Mouse (Mus musculus) heart, postnatal 0 days (tissue): ENCODE data around the gene Uroc1. TPM values are rescaled to one million over a fixed set of nuclear protein-coding genes. Genes with fewer than 3 reads are reported as not detected.
A peak's percentile ranks its signal among the peaks of the same experiment; 100 is the strongest.

Experiments used
- ATAC-seq: fragments of 200-750 bp; cut with Nextera tagmentation; 2 replicates; pipeline ENCODE4 v1.8.0; 2017; ENCODE audit warnings: low read depth, moderate number of reproducible peaks, moderate library complexity; ENCODE audit not compliant: insufficient read depth
- DNase-seq: peaks from one replicate; pipeline ENCODE4 v3.0.0-alpha.2; 2016; ENCODE audit warnings: low spot score
- H3K27ac ChIP-seq: fragments of 300-500 bp; sonication (generic); 2 replicates; pipeline ENCODE4 v1.5.1; 2014; ENCODE audit warnings: low read depth, mild to moderate bottlenecking
- H3K27me3 ChIP-seq: fragments of 300-500 bp; sonication (generic); 2 replicates; pipeline ENCODE4 v1.6.1; 2014; ENCODE audit warnings: low read length, mixed read lengths; ENCODE audit not compliant: control insufficient read depth, insufficient read depth
- H3K36me3 ChIP-seq: fragments of 300-500 bp; sonication (generic); replicated peaks from 2 replicates; pipeline ENCODE4 v1.6.1; 2014; ENCODE audit warnings: low read length, mixed read lengths; ENCODE audit not compliant: control insufficient read depth, insufficient read depth
- H3K4me1 ChIP-seq: fragments of 300-500 bp; sonication (generic); 2 replicates; pipeline ENCODE4 v1.6.1; 2014; ENCODE audit warnings: antibody characterized with exemption; ENCODE audit not compliant: control insufficient read depth, insufficient read depth
- H3K4me2 ChIP-seq: fragments of 300-500 bp; sonication (generic); 2 replicates; pipeline ENCODE4 v1.6.1; 2014; ENCODE audit warnings: low read depth, mild to moderate bottlenecking, low read length, moderate library complexity
- H3K4me3 ChIP-seq: fragments of 300-500 bp; sonication (generic); 2 replicates; pipeline ENCODE4 v1.5.1; 2014; ENCODE audit warnings: low read depth, low read length
- H3K9ac ChIP-seq: fragments of 300-500 bp; sonication (generic); replicated peaks from 2 replicates; pipeline ENCODE4 v1.6.1; 2014; ENCODE audit warnings: low read depth, low read length, mixed read lengths
- H3K9me3 ChIP-seq: fragments of 300-500 bp; sonication (generic); replicated peaks from 2 replicates; pipeline ENCODE4 v1.6.1; 2016; ENCODE audit warnings: low read length; ENCODE audit not compliant: control insufficient read depth
- CTCF ChIP-seq: IDR thresholded peaks from 2 replicates; pipeline ENCODE4 v1.5.1; 2016; ENCODE audit warnings: antibody characterized with exemption, control low read depth, low read depth
- EP300 ChIP-seq: IDR thresholded peaks from 2 replicates; pipeline ENCODE4 v1.6.1; 2016; ENCODE audit warnings: antibody characterized with exemption, low read depth
- WGBS: fragments of 180-500 bp; shearing (Covaris S2); extraction: QIAGEN DNeasy Blood & Tissue Kit; methylation state at CpG from one replicate; pipeline ENCODE4 v1.1.7; 2014; 5-methylcytosine and 5-hydroxymethylcytosine counted together
- polyA plus RNA-seq: library from polyadenylated mRNA; unstranded; fragments of >200 nt; fragmentation: Nextera tagmentation; extraction: Ambion mirVana; gene quantifications from 2 replicates; pipeline ENCODE4 v1.2.1, GENCODE M21; 2015
- total RNA-seq: library from RNA; depleted of rRNA; stranded (reverse); fragments of >200 nt; gene quantifications from 2 replicates; pipeline ENCODE4 v1.2.3, GENCODE M21; 2014; ENCODE audit warnings: low replicate concordance; rRNA removed

The Uroc1 gene
- total RNA-seq (not detected in 2 replicates), polyA plus RNA-seq (not detected in 2 replicates)

DNA sequence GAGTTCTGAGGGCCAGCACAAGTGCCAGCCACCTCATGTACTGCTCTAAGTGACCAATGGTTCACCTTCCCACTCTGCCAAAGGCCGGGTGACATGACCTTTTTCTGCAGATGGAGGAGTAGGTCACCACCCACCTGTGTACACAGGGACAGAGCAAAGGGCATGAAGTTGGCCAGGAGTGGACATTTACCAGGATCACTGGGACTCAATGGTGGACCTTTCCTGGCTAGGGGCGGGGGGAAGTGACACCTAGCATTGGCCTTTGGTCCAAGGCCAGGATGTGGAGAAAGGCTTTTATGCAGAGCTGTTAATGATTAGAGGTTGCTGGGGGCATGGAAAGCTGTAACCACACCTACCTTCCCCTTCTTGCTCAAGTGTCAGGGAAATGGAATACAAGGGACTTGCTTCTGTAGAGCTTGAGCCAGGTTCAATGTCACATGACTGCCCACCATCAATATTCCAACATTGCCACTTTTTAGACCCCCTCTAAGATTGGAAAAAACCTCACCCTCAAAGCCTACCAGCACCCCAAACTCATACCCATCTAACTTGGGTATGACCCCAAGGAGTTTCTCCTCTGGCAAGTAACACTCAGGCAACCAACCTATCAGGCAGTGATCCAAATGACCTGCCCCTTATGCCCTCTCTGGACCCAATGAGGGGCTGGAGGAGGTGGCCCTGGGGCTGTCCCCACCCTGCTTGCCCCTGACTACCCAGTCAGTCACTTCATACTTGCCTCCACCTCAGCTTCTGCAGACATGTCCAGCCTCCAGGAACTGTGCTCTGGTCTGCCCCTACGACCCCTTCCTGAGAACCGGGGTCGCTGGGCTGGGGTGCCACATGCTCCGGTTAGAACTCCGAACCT is at the start of gene Uroc1:
Gene Uroc1, plus strand, starts transcription at position 724 of the 865 bp plus-strand sequence.
- Histone ChIP-seq H3K9me3 (no peaks in the 10 kb centered on the region), H3K4me3 (no peak within 1 kb of the TSS), H3K4me1 (no peaks in the 10 kb centered on the region), H3K27ac (no peak within 1 kb of the TSS), H3K36me3 (no peaks in the 10 kb centered on the region), H3K9ac (no peak within 1 kb of the TSS), H3K4me2 (no peak within 1 kb of the TSS), H3K27me3 (no peaks in the 10 kb centered on the region)
- ATAC-seq = no peak
- no peak for TF ChIP-seq EP300
- 80% methylated on average over 7 of the region's 7 CpGs for WGBS
- DNase-seq = no peak

- H3K9me3 ChIP-seq = no peaks in the 10 kb centered on the region
- ATAC-seq = no peak
- no peak for DNase-seq
- H3K36me3 ChIP-seq = no peaks in the 10 kb centered on the region
- no peak overlapping the region for H3K9ac ChIP-seq
- 55% methylated on average over 12 of the region's 12 CpGs for WGBS
- H3K27me3 ChIP-seq = no peaks in the 10 kb centered on the region
- H3K4me3 ChIP-seq = no peak overlapping the region
- TF ChIP-seq EP300 (no peak), CTCF (peak; percentile 28; the same call in 1 of the 2 replicates)
- H3K4me2 ChIP-seq = no peak overlapping the region
- no peaks in the 10 kb centered on the region for H3K4me1 ChIP-seq
- H3K27ac ChIP-seq = no peak overlapping the region
Measured at GRCm38 (mm10) chr6:90288265-90288664, 44.8 kb upstream of the Uroc1 start.

DNA sequence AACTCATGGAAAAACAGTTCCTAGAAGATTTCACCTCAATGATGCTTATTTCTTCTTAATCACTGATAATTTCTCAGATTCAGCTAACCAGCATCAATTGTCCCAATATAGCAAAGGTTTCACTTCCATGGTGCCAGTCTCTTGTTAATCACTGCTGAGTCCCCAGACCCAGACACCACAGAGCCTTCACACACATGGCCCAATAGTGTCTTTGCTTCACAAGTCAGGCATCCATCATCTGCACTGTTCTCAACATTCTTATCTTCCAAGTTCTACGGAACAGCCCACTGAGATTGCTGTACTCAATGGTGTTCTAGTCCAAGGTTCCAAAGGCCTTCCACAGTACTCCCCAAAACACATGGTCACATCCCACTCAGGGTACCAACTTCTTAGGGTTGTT is 32.2 kb upstream of the Uroc1 start, which contains the start of gene BC048671:
Gene BC048671, plus strand, starts transcription at position 301 of the 400 bp plus-strand sequence.
- Histone ChIP-seq H3K27ac (no peak within 1 kb of the TSS), H3K9me3 (no peaks in the 10 kb centered on the region), H3K4me2 (no peak within 1 kb of the TSS), H3K36me3 (no peaks in the 10 kb centered on the region), H3K4me1 (no peaks in the 10 kb centered on the region), H3K9ac (no peak within 1 kb of the TSS), H3K27me3 (no peaks in the 10 kb centered on the region), H3K4me3 (no peak within 1 kb of the TSS)
- no peak for DNase-seq
- TF ChIP-seq EP300 (no peak), CTCF (no peak)
- WGBS = 71% methylated on average over 1 of the region's 1 CpGs
- no peak for ATAC-seq

DNA sequence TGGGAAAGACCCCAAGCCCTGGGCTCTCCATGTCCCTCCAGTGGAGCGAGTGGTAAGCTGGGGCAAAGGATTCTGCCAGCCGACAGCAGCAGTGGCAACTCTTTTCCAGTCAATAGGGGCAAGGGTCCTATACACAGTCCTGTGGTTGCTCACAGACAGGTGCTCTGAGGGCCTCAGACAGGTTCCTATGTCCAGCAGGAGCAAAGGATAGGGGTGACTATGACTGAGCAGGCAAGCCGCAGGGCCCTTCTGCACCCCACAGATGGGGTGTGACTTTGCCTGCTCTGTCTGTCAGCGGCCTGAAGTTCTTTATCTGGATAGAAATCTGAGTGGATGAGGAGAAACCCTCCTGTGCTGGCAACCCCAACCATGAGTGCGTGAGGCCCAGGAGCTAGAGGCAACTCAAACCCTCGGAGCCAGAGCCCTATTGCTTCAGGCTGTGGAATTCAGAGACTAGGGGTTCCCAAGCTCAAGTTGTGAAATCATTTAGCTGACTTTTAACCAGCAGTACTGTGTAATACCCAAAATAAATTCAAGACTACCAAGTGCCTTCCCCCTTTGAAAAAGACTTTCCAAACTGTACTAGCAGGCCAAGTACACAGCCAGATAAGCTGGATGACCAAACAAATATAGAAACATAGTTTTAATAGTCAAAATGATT is 26.6 kb upstream of the Uroc1 start:
- Histone ChIP-seq H3K9ac (no peak overlapping the region), H3K9me3 (no peaks in the 10 kb centered on the region; the same call in 1 of the 2 replicates), H3K27ac (no peak overlapping the region), H3K4me2 (no peak overlapping the region), H3K36me3 (no peaks in the 10 kb centered on the region), H3K4me1 (no peaks in the 10 kb centered on the region), H3K4me3 (no peak overlapping the region), H3K27me3 (no peaks in the 10 kb centered on the region)
- ATAC-seq (no peak), DNase-seq (no peak)
- TF ChIP-seq CTCF (no peak), EP300 (no peak)
- 76% methylated on average over 6 of the region's 6 CpGs for WGBS

DNA sequence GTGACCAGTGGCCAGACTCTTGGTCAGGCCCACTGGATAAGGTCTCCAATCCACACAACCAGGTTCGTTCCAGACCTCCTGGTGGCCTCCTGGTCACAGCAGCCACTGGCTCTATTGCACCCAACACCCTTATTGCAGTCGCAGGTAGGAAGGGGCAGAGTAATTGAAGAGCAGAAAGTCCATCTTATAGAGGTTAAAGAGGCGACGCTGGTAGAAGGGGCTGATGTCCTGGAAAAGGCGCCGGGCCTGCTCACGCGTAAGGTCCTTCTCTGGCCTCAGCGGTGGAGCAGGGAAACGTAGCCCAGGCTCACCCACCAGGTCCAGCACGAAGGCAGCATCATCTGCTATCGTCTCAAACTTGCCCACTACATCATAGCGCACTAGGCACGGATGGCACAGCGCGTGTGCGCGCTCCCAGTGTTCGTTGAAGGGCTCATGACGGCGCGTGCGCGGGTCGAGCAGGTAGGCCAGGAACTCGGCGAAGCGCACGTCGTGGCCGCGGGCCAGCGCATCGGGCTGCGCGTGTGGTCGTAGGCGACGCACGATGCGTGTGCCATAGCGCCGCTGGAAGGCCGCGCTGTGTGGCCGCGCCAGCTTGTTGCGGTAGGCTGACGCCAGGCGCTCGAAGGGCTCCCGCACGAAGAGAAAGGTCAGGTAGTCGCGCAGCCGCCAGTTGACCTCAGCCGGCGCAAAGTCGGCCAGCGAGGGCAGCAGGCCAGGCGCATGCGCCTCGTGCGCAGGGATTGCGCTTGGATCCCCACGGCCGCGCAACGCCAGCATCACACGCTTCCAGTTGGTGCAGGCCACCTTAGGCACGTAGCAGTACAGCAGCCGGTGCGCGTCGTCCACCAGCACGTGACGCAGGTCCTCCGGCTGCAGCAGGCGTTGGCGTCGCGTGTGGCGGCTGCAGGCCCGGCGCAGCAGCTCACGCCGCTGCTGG is 24.0 kb upstream of the Uroc1 start:
- Histone ChIP-seq H3K4me2 (no peak overlapping the region), H3K27ac (no peak overlapping the region), H3K4me1 (no peaks in the 10 kb centered on the region), H3K36me3 (no peaks in the 10 kb centered on the region), H3K27me3 (no peaks in the 10 kb centered on the region), H3K4me3 (no peak overlapping the region), H3K9ac (no peak overlapping the region), H3K9me3 (no peaks in the 10 kb centered on the region; the same call in 1 of the 2 replicates)
- 79% methylated on average over 87 of the region's 87 CpGs for WGBS
- TF ChIP-seq CTCF = no peak
- TF ChIP-seq EP300 = no peak
- ATAC-seq = no peak
- DNase-seq = no peak
